Mouse (Mus musculus): Measurements from ENCODE around the gene Aldh1b1. TPM values are rescaled to one million over a fixed set of nuclear protein-coding genes. Genes with fewer than 3 reads are reported as not detected.

The Aldh1b1 gene
- 2.4 and 3.0 TPM in 2 replicates for polyA plus RNA-seq (2015; fragmentation: Nextera tagmentation; extraction: Ambion mirVana)

GRCm38 (mm10) chr4:45798964-45799363 lies at the start of gene Aldh1b1:
Gene Aldh1b1 (plus strand): TSS chr4:45799022.
- Histone ChIP-seq H3K27ac (no peak within 1 kb of the TSS), H3K4me2 (peak within 1 kb of the TSS; percentile 82), H3K9me3 (no peaks in the 10 kb centered on the region), H3K36me3 (no peaks in the 10 kb centered on the region), H3K9ac (0 out of 2 replicates have a peak within 1 kb of the TSS, but pooled peaks have one; percentile 14), H3K4me3 (peak within 1 kb of the TSS; percentile 46), H3K27me3 (peaks cover 20% of the 10 kb centered on the region), H3K4me1 (peaks cover 13% of the 10 kb centered on the region)
- under 1% methylated on average over 26 of the region's 26 CpGs for WGBS
- peak; percentile 74; the same call in 1 of the 2 replicates for ATAC-seq (ENCODE audit: insufficient number of reproducible peaks, low FRiP score, low TSS enrichment, low read depth)

GRCm38 (mm10) chr4:45749449-45749848 lies 49.4 kb upstream of the Aldh1b1 start:
- no peak for ATAC-seq (ENCODE audit: insufficient number of reproducible peaks, low FRiP score, low TSS enrichment, low read depth)
- Histone ChIP-seq H3K36me3 (no peaks in the 10 kb centered on the region), H3K27ac (no peak overlapping the region), H3K9ac (no peak overlapping the region), H3K4me2 (no peak overlapping the region), H3K9me3 (no peaks in the 10 kb centered on the region), H3K4me3 (no peak overlapping the region), H3K27me3 (no peaks in the 10 kb centered on the region), H3K4me1 (peaks cover 16% of the 10 kb centered on the region)
- WGBS: 73% methylated on average over 10 of the region's 10 CpGs

- Histone ChIP-seq H3K4me3 (no peak overlapping the region), H3K4me2 (no peak overlapping the region), H3K4me1 (peaks cover 25% of the 10 kb centered on the region), H3K9ac (no peak overlapping the region), H3K27me3 (no peaks in the 10 kb centered on the region), H3K27ac (no peak overlapping the region), H3K36me3 (no peaks in the 10 kb centered on the region), H3K9me3 (no peaks in the 10 kb centered on the region)
- 43% methylated on average over 6 of the region's 6 CpGs for WGBS
- ATAC-seq (ENCODE audit: insufficient number of reproducible peaks, low FRiP score, low TSS enrichment, low read depth): no peak
Measured at GRCm38 (mm10) chr4:45750477-45750876, 48.3 kb upstream of the Aldh1b1 start.

GRCm38 (mm10) chr4:45753211-45753809 lies 45.5 kb upstream of the Aldh1b1 start:
- Histone ChIP-seq H3K4me2 (no peak overlapping the region), H3K36me3 (no peaks in the 10 kb centered on the region), H3K27ac (no peak overlapping the region), H3K4me1 (peaks cover 40% of the 10 kb centered on the region), H3K9me3 (no peaks in the 10 kb centered on the region), H3K4me3 (no peak overlapping the region), H3K9ac (no peak overlapping the region), H3K27me3 (0 out of 2 replicates have a peak, but pooled peaks cover 3% of the 10 kb centered on the region)
- whole genome bisulfite sequencing: 40% methylated on average over 6 of the region's 6 CpGs
- ATAC-seq (ENCODE audit: insufficient number of reproducible peaks, low FRiP score, low TSS enrichment, low read depth): no peak

GRCm38 (mm10) chr4:45754171-45754570 lies 44.7 kb upstream of the Aldh1b1 start:
- Histone ChIP-seq H3K4me1 (peaks cover 40% of the 10 kb centered on the region), H3K36me3 (no peaks in the 10 kb centered on the region), H3K9me3 (no peaks in the 10 kb centered on the region), H3K4me3 (no peak overlapping the region), H3K4me2 (no peak overlapping the region), H3K9ac (no peak overlapping the region), H3K27ac (no peak overlapping the region), H3K27me3 (0 out of 2 replicates have a peak, but pooled peaks cover 7% of the 10 kb centered on the region)
- 54% methylated on average over 4 of the region's 4 CpGs for WGBS
- ATAC-seq (ENCODE audit: insufficient number of reproducible peaks, low FRiP score, low TSS enrichment, low read depth): no peak

GRCm38 (mm10) chr4:45755097-45755496 lies 43.7 kb upstream of the Aldh1b1 start:
- no peak overlapping the region for H3K4me3 ChIP-seq
- no peak overlapping the region for H3K27ac ChIP-seq
- no peak overlapping the region for H3K9ac ChIP-seq
- no peaks in the 10 kb centered on the region for H3K36me3 ChIP-seq
- H3K9me3 ChIP-seq: no peaks in the 10 kb centered on the region
- no peak for ATAC-seq (ENCODE audit: insufficient number of reproducible peaks, low FRiP score, low TSS enrichment, low read depth)
- 0 out of 2 replicates have a peak, but pooled peaks cover 7% of the 10 kb centered on the region for H3K27me3 ChIP-seq
- H3K4me1 ChIP-seq: peaks cover 40% of the 10 kb centered on the region
- H3K4me2 ChIP-seq: no peak overlapping the region
- WGBS: 53% methylated on average over 9 of the region's 9 CpGs

GRCm38 (mm10) chr4:45755881-45756280 lies 42.9 kb upstream of the Aldh1b1 start:
- peak; percentile 55; the same call in 1 of the 2 replicates for ATAC-seq (ENCODE audit: insufficient number of reproducible peaks, low FRiP score, low TSS enrichment, low read depth)
- no peak overlapping the region for H3K9ac ChIP-seq
- H3K36me3 ChIP-seq: no peaks in the 10 kb centered on the region
- 61% methylated on average over 17 of the region's 17 CpGs for WGBS
- peaks cover 40% of the 10 kb centered on the region for H3K4me1 ChIP-seq
- no peak overlapping the region for H3K4me2 ChIP-seq
- peak overlapping the region; percentile 63 for H3K27ac ChIP-seq
- H3K27me3 ChIP-seq: 0 out of 2 replicates have a peak, but pooled peaks cover 7% of the 10 kb centered on the region
- H3K4me3 ChIP-seq: no peak overlapping the region
- H3K9me3 ChIP-seq: no peaks in the 10 kb centered on the region

- H3K36me3 ChIP-seq: no peaks in the 10 kb centered on the region
- no peak overlapping the region for H3K4me2 ChIP-seq
- 29% methylated on average over 5 of the region's 5 CpGs for WGBS
- H3K9me3 ChIP-seq: no peaks in the 10 kb centered on the region
- no peak overlapping the region for H3K27ac ChIP-seq
- peaks cover 41% of the 10 kb centered on the region for H3K4me1 ChIP-seq
- H3K9ac ChIP-seq: no peak overlapping the region
- peaks cover 10% of the 10 kb centered on the region; the same call in 1 of the 2 replicates for H3K27me3 ChIP-seq
- no peak overlapping the region for H3K4me3 ChIP-seq
- no peak for ATAC-seq (ENCODE audit: insufficient number of reproducible peaks, low FRiP score, low TSS enrichment, low read depth)
Measured at GRCm38 (mm10) chr4:45757941-45758340, 40.9 kb upstream of the Aldh1b1 start.

- Histone ChIP-seq H3K27me3 (peaks cover 18% of the 10 kb centered on the region; the same call in 1 of the 2 replicates), H3K9me3 (no peaks in the 10 kb centered on the region), H3K36me3 (no peaks in the 10 kb centered on the region), H3K4me2 (no peak overlapping the region), H3K4me1 (peaks cover 45% of the 10 kb centered on the region), H3K4me3 (no peak overlapping the region), H3K9ac (no peak overlapping the region), H3K27ac (no peak overlapping the region)
- 70% methylated on average over 8 of the region's 8 CpGs for WGBS
- ATAC-seq (ENCODE audit: insufficient number of reproducible peaks, low FRiP score, low TSS enrichment, low read depth): no peak
Measured at GRCm38 (mm10) chr4:45759411-45759810, 39.4 kb upstream of the Aldh1b1 start.

- Histone ChIP-seq H3K9ac (no peak overlapping the region), H3K27ac (no peak overlapping the region), H3K36me3 (no peaks in the 10 kb centered on the region), H3K27me3 (peaks cover 42% of the 10 kb centered on the region), H3K4me1 (peaks cover 43% of the 10 kb centered on the region), H3K9me3 (no peaks in the 10 kb centered on the region), H3K4me3 (no peak overlapping the region), H3K4me2 (no peak overlapping the region)
- no peak for ATAC-seq (ENCODE audit: insufficient number of reproducible peaks, low FRiP score, low TSS enrichment, low read depth)
- WGBS: 84% methylated on average over 4 of the region's 4 CpGs
Measured at GRCm38 (mm10) chr4:45762600-45762999, 36.2 kb upstream of the Aldh1b1 start.

GRCm38 (mm10) chr4:45763288-45764140 lies 35.3 kb upstream of the Aldh1b1 start:
- H3K9ac ChIP-seq: no peak overlapping the region
- peak; percentile 18; the same call in 1 of the 2 replicates for ATAC-seq (ENCODE audit: insufficient number of reproducible peaks, low FRiP score, low TSS enrichment, low read depth)
- peak overlapping the region; percentile 31 for H3K4me2 ChIP-seq
- H3K4me3 ChIP-seq: peak overlapping the region; percentile 9; the same call in 1 of the 2 replicates
- H3K4me1 ChIP-seq: peaks cover 47% of the 10 kb centered on the region
- H3K36me3 ChIP-seq: no peaks in the 10 kb centered on the region
- peak overlapping the region; percentile 65 for H3K27ac ChIP-seq
- 8% methylated on average over 18 of the region's 18 CpGs for WGBS
- H3K9me3 ChIP-seq: no peaks in the 10 kb centered on the region
- H3K27me3 ChIP-seq: peaks cover 48% of the 10 kb centered on the region

- WGBS: 11% methylated on average over 10 of the region's 10 CpGs
- ATAC-seq (ENCODE audit: insufficient number of reproducible peaks, low FRiP score, low TSS enrichment, low read depth): no peak
- H3K4me1 ChIP-seq: peaks cover 47% of the 10 kb centered on the region
- H3K9ac ChIP-seq: no peak overlapping the region
- H3K4me3 ChIP-seq: peak overlapping the region; percentile 9; the same call in 1 of the 2 replicates
- H3K4me2 ChIP-seq: peak overlapping the region; percentile 31
- peak overlapping the region; percentile 65 for H3K27ac ChIP-seq
- H3K9me3 ChIP-seq: no peaks in the 10 kb centered on the region
- H3K36me3 ChIP-seq: no peaks in the 10 kb centered on the region
- peaks cover 51% of the 10 kb centered on the region for H3K27me3 ChIP-seq
Measured at GRCm38 (mm10) chr4:45764141-45764494, 34.7 kb upstream of the Aldh1b1 start.
